Mouse (Mus musculus) cerebellum, adult 2 months (tissue): ENCODE measurements at regions not wholly inside any gene's neighbourhood (a gene's known extent, or its start where the extent isn't known, plus 50 kb on each side); places are given as distances from the start of the nearest gene placed in this dataset.

ENCODE experiments used
- DNase-seq, 2 experiments: peaks; one replicate each; pipeline ENCODE4 v3.0.0; 2021
- H3K27ac ChIP-seq: fragments of 200-500 bp; 2 replicates; pipeline ENCODE4 v1.5.1; 2012; ENCODE audit warnings: low read length, control low read depth, inconsistent platforms; ENCODE audit not compliant: insufficient read depth
- H3K27me3 ChIP-seq: fragments of 200-500 bp; 2 replicates; pipeline ENCODE4 v1.6.1; 2012; ENCODE audit warnings: inconsistent platforms, mild to moderate bottlenecking, low read length, moderate library complexity; ENCODE audit not compliant: control insufficient read depth, insufficient read depth
- H3K4me1 ChIP-seq: fragments of 200-500 bp; 2 replicates; pipeline ENCODE4 v1.6.1; 2011; ENCODE audit warnings: low read length; ENCODE audit not compliant: control insufficient read depth, insufficient read depth
- H3K4me3 ChIP-seq: fragments of 200-500 bp; replicated peaks from 2 replicates; pipeline ENCODE3; 2011; ENCODE audit warnings: mild to moderate bottlenecking, low read depth, low read length, control low read depth; ENCODE audit not compliant: insufficient read depth
- CTCF ChIP-seq: fragments of 200-500 bp; IDR thresholded peaks from 2 replicates; pipeline ENCODE4 v1.5.1; 2011; ENCODE audit warnings: low read depth, mild to moderate bottlenecking, control low read depth, low read length, moderate library complexity, borderline replicate concordance; ENCODE audit not compliant: insufficient read depth
- POLR2A ChIP-seq: fragments of 200-500 bp; IDR thresholded peaks from 2 replicates; pipeline ENCODE4 v1.6.1; 2011; ENCODE audit warnings: low read length, control low read depth, borderline replicate concordance; ENCODE audit not compliant: insufficient read depth
- WGBS: fragments of 180-500 bp; shearing (Covaris S2); methylation state at CpG from one replicate; pipeline ENCODE4 v1.1.7; 2018; 5-methylcytosine and 5-hydroxymethylcytosine counted together

- no peak for TF ChIP-seq POLR2A
- no peak for TF ChIP-seq CTCF
- no peak for DNase-seq
- 94% methylated on average over 7 of the region's 7 CpGs for WGBS
Measured at GRCm38 (mm10) chr8:109438531-109438930, 55.3 kb upstream of the Pmfbp1 start.

More at GRCm38 (mm10) chr8:109438531-109438930, 55.3 kb upstream of the Pmfbp1 start:
- Histone ChIP-seq H3K4me3 (no peak overlapping the region), H3K4me1 (no peaks in the 10 kb centered on the region), H3K27ac (no peak overlapping the region), H3K27me3 (no peaks in the 10 kb centered on the region)
